Mouse (Mus musculus): ENCODE data around the gene Fus. TPM values are rescaled to one million over a fixed set of nuclear protein-coding genes. Genes with fewer than 3 reads are reported as not detected.

Fus gene
- polyA plus RNA-seq (2015; fragmentation: Nextera tagmentation; extraction: Ambion mirVana), result 120 and 132 TPM in 2 replicates

DNA sequence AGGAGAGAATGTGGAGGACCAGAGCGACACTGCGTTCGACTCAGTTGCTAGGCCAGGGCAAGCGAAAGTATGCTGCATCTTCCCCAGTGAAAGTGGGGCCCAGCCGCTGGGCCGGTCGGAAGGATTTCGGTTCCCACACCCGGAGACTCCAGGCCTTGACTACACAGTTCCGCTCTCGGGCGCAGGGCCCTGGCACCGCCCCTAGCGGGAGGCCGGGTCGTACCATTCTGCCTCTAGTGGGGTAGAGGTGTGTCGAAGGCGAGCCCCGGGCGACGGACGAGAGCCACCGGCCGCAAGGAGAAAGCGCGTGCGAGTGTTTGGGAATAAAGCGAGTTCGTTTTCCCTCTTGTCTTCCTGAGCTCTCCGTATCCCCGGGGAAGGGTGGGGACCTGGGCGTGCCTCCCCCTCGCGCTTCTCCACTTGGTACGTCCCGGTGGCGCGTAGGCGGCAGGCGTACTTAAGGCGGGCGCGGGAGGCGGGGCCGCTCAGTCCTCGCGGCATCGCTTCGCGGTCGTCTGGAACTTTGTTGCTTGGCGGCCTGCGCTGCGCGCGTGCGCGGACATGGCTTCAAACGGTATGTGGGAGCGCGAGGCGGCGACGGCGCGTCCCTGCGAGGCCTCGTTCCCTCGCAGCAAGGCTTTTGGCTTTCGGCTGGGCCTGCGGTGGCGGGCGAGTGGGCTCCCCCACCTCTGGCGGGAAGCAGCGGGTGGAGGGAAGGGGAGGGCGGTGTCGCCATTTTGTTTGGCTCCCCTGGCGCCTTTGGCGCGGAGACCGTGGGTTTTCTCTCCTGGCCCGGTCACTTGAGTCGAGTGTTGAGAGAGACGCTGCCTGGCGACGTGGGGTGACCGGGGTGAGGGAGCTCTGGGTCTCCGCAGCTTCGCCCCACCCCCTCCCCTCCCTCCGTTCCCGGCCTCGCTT, at the start of gene Fus:
TSS of gene Fus (plus strand) at position 454 of the 918 bp plus-strand sequence.
- Histone ChIP-seq H3K27me3 (replicated peaks; ENCODE audit: control insufficient read depth, insufficient read depth, low read length) (no peaks in the 10 kb centered on the region), H3K4me3 (ENCODE audit: low read depth, low read length) (peak within 1 kb of the TSS; percentile 99), H3K9ac (ENCODE audit: low read depth, low read length) (peak within 1 kb of the TSS; percentile 94), H3K9me3 (ENCODE audit: control insufficient read depth) (no peaks in the 10 kb centered on the region), H3K4me2 (replicated peaks; ENCODE audit: low read depth) (peak within 1 kb of the TSS; percentile 70), H3K36me3 (ENCODE audit: control insufficient read depth, insufficient read depth) (peaks cover 21% of the 10 kb centered on the region), H3K27ac (ENCODE audit: low read depth, low read length) (peak within 1 kb of the TSS; percentile 95), H3K4me1 (replicated peaks; ENCODE audit: control insufficient read depth, insufficient read depth, low read length) (peaks cover 4% of the 10 kb centered on the region; the same call in 1 of the 2 replicates)
- WGBS, result under 1% methylated on average over 90 of the region's 92 CpGs
- ATAC-seq, result peak; percentile 94
- peak; percentile 50 for TF ChIP-seq CTCF (IDR thresholded peaks at IDR 0.05; ENCODE audit: low read depth)

DNA sequence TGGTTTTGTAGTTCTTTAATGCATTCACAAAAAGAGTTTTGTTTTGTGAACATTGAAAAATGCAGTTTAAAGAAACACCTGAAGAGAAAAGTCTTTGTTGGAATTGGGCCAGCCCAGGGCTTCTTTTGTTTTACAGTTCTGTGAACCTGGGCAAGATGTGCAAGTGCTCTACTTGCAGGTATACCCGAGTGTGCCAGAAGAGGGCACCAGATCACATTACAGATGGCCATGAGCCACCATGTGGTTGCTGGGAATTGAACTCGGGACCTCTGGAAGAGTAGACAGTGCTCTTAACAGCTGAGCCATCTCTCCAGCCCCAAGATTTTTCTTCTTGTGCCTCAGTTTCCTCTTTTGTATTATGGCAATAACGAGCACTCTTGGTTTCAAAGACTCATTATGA, 49.1 kb upstream of the Fus start:
- no peak overlapping the region for H3K9ac ChIP-seq (ENCODE audit: low read depth, low read length)
- no peak overlapping the region for H3K4me2 ChIP-seq (replicated peaks; ENCODE audit: low read depth)
- no peaks in the 10 kb centered on the region for H3K27me3 ChIP-seq (replicated peaks; ENCODE audit: control insufficient read depth, insufficient read depth, low read length)
- no peak for ATAC-seq
- no peak overlapping the region for H3K4me3 ChIP-seq (ENCODE audit: low read depth, low read length)
- no peak overlapping the region for H3K27ac ChIP-seq (ENCODE audit: low read depth, low read length)
- H3K4me1 ChIP-seq (replicated peaks; ENCODE audit: control insufficient read depth, insufficient read depth, low read length), result 0 out of 2 replicates have a peak, but pooled peaks cover 4% of the 10 kb centered on the region
- H3K9me3 ChIP-seq (ENCODE audit: control insufficient read depth), result no peaks in the 10 kb centered on the region
- peaks cover 16% of the 10 kb centered on the region; the same call in 1 of the 2 replicates for H3K36me3 ChIP-seq (ENCODE audit: control insufficient read depth, insufficient read depth)
- 62% methylated on average over 3 of the region's 3 CpGs for WGBS
- peak; percentile 76 for TF ChIP-seq CTCF (IDR thresholded peaks at IDR 0.05; ENCODE audit: low read depth)

DNA sequence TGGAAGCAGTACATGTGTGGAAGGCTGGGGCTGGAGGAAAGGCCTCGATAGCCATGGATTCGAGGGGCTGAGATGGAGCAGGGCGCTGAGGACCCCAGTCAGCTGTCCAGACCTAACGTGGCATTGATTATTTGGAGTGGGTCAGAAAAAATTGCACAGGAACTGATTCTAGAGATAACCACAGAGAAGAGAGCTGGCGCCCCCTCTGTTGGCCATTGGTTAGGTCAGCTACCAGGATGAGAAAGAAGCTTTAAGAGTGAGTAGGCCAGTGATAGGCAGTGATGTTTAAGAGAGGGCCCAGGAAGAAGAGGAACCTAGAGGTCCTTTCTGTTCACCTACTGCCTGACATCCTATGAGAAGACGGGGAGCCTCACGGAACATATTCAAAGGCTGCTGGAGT, 48.0 kb upstream of the Fus start:
- 72% methylated on average over 7 of the region's 7 CpGs for WGBS
- Histone ChIP-seq H3K4me3 (ENCODE audit: low read depth, low read length) (no peak overlapping the region), H3K9me3 (ENCODE audit: control insufficient read depth) (no peaks in the 10 kb centered on the region), H3K27me3 (replicated peaks; ENCODE audit: control insufficient read depth, insufficient read depth, low read length) (no peaks in the 10 kb centered on the region), H3K27ac (ENCODE audit: low read depth, low read length) (no peak overlapping the region), H3K4me1 (replicated peaks; ENCODE audit: control insufficient read depth, insufficient read depth, low read length) (0 out of 2 replicates have a peak, but pooled peaks cover 7% of the 10 kb centered on the region), H3K36me3 (ENCODE audit: control insufficient read depth, insufficient read depth) (peaks cover 16% of the 10 kb centered on the region; the same call in 1 of the 2 replicates), H3K9ac (ENCODE audit: low read depth, low read length) (no peak overlapping the region), H3K4me2 (replicated peaks; ENCODE audit: low read depth) (no peak overlapping the region)
- ATAC-seq, result no peak
- peak; percentile 63 for TF ChIP-seq CTCF (IDR thresholded peaks at IDR 0.05; ENCODE audit: low read depth)

DNA sequence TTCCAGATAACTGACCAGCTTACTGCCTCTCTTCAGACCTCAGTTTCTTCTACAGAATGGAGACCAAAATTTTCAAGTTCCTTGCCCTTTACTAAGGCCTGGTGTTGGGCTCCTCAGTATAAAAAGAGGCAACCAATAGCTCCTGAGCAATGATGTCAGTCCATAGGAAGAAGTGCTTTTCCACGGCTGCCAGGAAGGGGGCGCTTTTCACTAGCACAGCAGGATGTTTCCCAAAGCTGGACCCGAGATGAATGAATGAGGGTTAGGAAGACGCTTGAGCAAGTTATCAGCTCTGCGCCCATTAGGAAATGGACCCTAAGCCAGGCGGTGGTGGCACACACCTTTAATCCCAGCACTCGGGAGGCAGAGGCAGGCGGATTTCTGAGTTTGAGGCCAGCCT, 45.7 kb upstream of the Fus start:
- Histone ChIP-seq H3K27ac (ENCODE audit: low read depth, low read length) (no peak overlapping the region), H3K9ac (ENCODE audit: low read depth, low read length) (no peak overlapping the region), H3K4me2 (replicated peaks; ENCODE audit: low read depth) (no peak overlapping the region), H3K9me3 (ENCODE audit: control insufficient read depth) (no peaks in the 10 kb centered on the region), H3K36me3 (ENCODE audit: control insufficient read depth, insufficient read depth) (peaks cover 13% of the 10 kb centered on the region; the same call in 1 of the 2 replicates), H3K4me1 (replicated peaks; ENCODE audit: control insufficient read depth, insufficient read depth, low read length) (0 out of 2 replicates have a peak, but pooled peaks cover 7% of the 10 kb centered on the region), H3K27me3 (replicated peaks; ENCODE audit: control insufficient read depth, insufficient read depth, low read length) (no peaks in the 10 kb centered on the region), H3K4me3 (ENCODE audit: low read depth, low read length) (no peak overlapping the region)
- TF ChIP-seq CTCF (IDR thresholded peaks at IDR 0.05; ENCODE audit: low read depth), result peak; percentile 74
- WGBS, result 52% methylated on average over 8 of the region's 8 CpGs
- no peak for ATAC-seq

DNA sequence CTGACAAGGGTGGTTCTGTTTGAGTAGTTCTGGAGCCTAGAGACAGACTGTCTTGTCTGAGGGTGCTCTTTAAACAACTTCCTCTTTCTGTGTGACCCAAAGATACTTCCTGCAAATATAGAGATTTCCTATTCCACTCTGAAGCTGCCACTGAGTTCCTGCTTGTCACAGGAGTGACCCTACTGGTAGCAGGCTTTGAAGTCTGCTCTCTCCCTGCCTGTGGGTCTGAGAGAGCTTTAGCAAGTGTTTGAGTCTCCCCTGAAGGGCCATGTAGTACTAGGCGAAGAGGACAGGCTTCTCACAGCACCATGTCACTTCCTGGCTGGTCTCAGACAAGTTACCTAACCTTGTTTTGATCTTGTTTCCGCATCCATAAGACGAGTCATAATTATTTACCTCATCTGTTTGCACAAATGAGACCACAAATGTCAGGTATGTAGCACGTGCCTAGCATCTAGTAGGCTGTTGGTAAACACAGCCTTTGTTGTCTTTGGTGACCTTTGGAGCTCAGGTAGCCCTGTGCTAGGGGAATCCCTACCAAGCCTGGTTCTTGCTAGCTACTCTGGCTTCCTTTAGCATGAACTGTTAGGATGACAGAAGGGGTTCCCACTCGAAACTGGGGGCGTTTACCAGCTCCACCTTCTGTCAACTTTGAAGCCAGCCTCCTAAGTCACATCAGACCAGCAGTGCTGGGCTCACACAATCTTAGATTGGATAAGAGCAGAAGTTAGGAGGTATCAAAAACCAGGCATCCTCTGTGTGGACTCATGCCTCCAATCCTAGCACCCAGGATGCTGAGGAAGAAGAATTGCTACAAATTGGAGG, 44.6 kb upstream of the Fus start:
- no peak for ATAC-seq
- no peak overlapping the region for H3K4me3 ChIP-seq (ENCODE audit: low read depth, low read length)
- no peaks in the 10 kb centered on the region for H3K9me3 ChIP-seq (ENCODE audit: control insufficient read depth)
- no peaks in the 10 kb centered on the region for H3K27me3 ChIP-seq (replicated peaks; ENCODE audit: control insufficient read depth, insufficient read depth, low read length)
- no peak for TF ChIP-seq CTCF (IDR thresholded peaks at IDR 0.05; ENCODE audit: low read depth)
- H3K4me1 ChIP-seq (replicated peaks; ENCODE audit: control insufficient read depth, insufficient read depth, low read length), result 0 out of 2 replicates have a peak, but pooled peaks cover 7% of the 10 kb centered on the region
- H3K4me2 ChIP-seq (replicated peaks; ENCODE audit: low read depth), result no peak overlapping the region
- H3K36me3 ChIP-seq (ENCODE audit: control insufficient read depth, insufficient read depth), result peaks cover 14% of the 10 kb centered on the region; the same call in 1 of the 2 replicates
- peak overlapping the region; percentile 73; the same call in 1 of the 2 replicates for H3K27ac ChIP-seq (ENCODE audit: low read depth, low read length)
- no peak overlapping the region for H3K9ac ChIP-seq (ENCODE audit: low read depth, low read length)
- 47% methylated on average over 6 of the region's 6 CpGs for WGBS

DNA sequence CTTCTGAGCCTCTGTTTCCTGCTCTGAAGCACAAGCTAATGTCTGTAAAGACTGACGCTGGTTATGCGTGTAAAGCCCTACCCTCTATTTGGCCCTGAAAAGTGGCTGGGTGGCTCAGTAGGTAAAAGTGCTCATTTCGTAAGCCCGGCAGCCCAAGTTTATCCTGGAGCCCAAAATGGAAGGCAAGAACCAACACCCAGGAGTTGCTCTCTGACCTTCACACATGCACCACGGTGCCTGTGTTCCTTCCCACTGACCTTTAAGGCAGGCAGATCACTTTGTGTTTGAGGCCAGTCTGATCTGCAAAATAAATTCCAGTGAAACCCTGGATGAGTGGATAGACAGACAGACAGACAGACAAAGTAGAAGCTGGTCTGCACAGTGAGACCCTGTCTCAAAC, 43.5 kb upstream of the Fus start:
- WGBS, result 69% methylated on average over 5 of the region's 5 CpGs
- no peak overlapping the region for H3K9ac ChIP-seq (ENCODE audit: low read depth, low read length)

More for the DNA sequence above, 43.5 kb upstream of the Fus start:
- H3K4me2 ChIP-seq (replicated peaks; ENCODE audit: low read depth), result no peak overlapping the region
- TF ChIP-seq CTCF (IDR thresholded peaks at IDR 0.05; ENCODE audit: low read depth), result no peak
- H3K27ac ChIP-seq (ENCODE audit: low read depth, low read length), result no peak overlapping the region
- H3K4me1 ChIP-seq (replicated peaks; ENCODE audit: control insufficient read depth, insufficient read depth, low read length), result 0 out of 2 replicates have a peak, but pooled peaks cover 7% of the 10 kb centered on the region
- H3K9me3 ChIP-seq (ENCODE audit: control insufficient read depth), result no peaks in the 10 kb centered on the region
- no peak overlapping the region for H3K4me3 ChIP-seq (ENCODE audit: low read depth, low read length)
- ATAC-seq, result no peak
- peaks cover 14% of the 10 kb centered on the region; the same call in 1 of the 2 replicates for H3K36me3 ChIP-seq (ENCODE audit: control insufficient read depth, insufficient read depth)
- H3K27me3 ChIP-seq (replicated peaks; ENCODE audit: control insufficient read depth, insufficient read depth, low read length), result no peaks in the 10 kb centered on the region

Data from intestine, postnatal 0 days (tissue).